Mouse (Mus musculus): ENCODE data around the gene Thrap3.

Thrap3 gene

GRCm38 (mm10) chr4:126145396-126145795 is 57.2 kb downstream of the Thrap3 start:
- DNase-seq (ENCODE audit: low spot score), result no peak

- no peak for DNase-seq (ENCODE audit: low spot score)
These were observed 61.5 kb downstream of the Thrap3 start for GRCm38 (mm10) chr4:126141021-126141420.

- no peak for DNase-seq (ENCODE audit: low spot score)
These were observed 64.8 kb downstream of the Thrap3 start for GRCm38 (mm10) chr4:126137773-126138172.

DNA sequence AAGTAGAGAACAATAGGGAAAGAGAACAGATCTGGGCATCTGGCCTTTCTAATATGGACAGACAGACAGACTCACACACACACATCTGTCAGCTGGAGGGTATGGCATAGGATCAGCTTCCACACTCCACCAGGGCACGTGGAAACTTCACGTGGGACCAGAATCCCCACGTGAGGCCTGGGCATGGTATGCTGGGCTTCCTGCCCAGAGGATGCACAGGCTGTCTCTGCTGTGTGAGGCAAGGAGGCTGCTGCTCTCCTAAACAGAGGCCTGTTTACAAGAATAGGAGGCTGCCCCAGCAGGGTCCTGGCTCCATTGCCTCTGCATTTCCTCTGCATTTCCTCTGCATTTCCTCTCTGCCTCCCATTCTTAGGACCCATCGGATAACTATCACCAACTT is 67.9 kb downstream of the Thrap3 start:
- DNase-seq (ENCODE audit: low spot score), result no peak

DNA sequence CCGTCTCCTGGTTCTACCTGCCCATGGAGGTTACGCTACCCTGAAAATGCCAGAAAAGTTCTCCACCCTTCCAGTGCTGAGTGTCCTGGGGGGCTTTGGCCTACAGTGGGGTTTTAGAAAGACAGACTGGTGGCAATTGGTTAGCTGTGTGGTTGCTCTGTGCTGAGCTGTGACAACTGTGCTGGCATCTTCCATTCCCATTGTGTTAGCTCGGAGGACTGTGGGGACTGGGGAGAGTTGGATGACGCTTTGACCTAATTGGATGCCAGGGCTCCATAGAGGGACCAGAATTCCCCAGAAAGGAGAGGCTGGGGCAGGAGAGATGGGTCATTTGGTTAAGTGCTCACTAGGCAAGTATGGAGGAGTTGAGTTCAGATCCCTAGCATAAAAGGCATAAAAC is 68.3 kb downstream of the Thrap3 start:
- DNase-seq (ENCODE audit: low spot score), result no peak

DNA sequence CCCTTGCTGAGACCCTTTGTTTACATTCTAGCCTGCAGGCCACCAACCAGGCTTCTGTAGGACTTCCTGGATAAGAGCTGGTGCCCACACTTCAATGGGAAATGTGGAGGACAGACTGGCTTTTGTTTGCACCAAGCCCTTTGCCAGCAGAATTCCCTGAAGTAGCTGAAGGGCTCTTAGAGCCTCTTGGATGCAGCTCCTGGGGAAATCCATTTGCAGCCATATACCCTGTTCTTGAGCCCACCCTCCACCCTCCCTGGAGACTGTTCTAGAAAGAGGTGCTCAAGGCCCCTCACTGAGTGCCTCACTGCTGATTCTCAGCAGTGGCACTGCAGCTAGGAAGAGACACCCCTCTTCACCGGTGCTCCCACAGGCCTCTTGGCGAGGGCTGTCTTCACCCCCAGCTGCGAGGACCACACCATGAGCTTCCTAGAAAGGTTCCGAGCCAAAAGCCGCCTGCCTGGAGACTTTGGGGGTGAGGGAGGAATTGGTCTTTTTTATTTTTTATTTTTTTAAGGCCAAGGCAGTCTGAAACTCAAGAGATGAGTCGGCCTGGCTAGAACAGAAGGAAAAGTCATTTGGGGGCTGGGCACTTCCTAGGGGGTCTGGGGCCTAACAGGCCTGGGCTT is 69.8 kb downstream of the Thrap3 start:
- DNase-seq (ENCODE audit: low spot score), result no peak

GRCm38 (mm10) chr4:126131290-126132121 is 71.1 kb downstream of the Thrap3 start:
- peak; percentile 71 for DNase-seq (ENCODE audit: low spot score)

GRCm38 (mm10) chr4:126130502-126130901 is 72.1 kb downstream of the Thrap3 start:
- DNase-seq (ENCODE audit: low spot score), result peak; percentile 36

GRCm38 (mm10) chr4:126123309-126124040 is 79.1 kb downstream of the Thrap3 start:
- DNase-seq (ENCODE audit: low spot score), result no peak

GRCm38 (mm10) chr4:126120506-126120905 is 82.1 kb downstream of the Thrap3 start:
- no peak for DNase-seq (ENCODE audit: low spot score)

DNA sequence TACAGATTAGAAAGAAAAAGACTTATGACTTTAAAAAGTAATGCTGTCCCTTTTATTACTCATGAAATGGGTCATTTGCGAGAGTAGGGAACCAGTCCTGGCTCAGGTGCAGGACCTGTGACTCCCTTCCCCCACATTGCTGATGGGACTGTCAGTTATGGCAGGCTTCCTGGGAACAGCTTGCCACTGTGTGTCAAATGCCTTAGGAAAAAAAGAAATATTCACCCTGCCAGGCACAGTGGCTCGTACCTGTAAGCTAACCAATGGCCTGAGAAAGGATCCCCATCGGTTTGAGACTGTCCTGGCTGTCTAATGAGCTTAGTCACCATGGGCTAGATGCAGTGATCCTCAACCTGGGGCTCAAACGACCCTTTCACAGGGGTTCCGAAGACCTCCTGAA is 82.5 kb downstream of the Thrap3 start:
- no peak for DNase-seq (ENCODE audit: low spot score)

DNA sequence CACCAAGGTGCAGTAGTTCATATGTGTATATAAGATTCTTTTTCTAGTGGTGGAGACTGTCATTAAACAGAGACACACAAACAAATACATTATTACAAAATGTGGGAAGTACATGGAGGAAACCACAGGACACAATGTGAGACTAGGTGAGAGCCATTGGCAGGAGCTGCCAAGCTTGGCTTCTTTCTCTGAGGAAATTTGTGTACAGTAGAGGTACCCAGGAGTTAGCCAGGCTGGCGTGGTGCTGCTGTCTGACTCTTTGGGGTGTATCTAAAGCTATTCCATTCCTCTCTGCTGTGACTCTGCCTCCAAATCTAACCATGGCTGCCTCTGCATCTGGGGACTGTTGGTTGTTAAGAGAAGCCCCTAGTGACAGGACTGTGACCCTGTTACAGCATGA is 83.5 kb downstream of the Thrap3 start:
- DNase-seq (ENCODE audit: low spot score), result no peak

- no peak for DNase-seq (ENCODE audit: low spot score)
These were observed 83.9 kb downstream of the Thrap3 start for GRCm38 (mm10) chr4:126118651-126119050.

DNA sequence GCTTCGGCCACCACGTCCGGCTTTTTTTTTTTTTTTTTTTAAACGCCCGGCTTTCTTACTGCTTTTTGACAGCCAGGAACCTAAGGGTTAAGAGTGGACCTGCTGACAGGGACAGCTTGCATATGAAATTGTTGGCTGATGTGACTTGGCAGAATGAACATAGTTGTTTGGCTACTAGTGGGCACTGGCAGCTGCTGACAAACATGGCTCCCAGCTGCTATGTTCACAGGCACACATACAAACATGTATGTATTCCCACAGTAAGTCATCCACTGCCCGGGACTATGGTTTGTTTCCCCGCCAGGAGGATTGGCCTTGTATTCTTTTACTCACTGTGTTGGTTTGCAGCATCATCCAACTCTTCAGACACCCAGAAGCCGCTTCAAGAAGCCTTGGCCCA is 85.4 kb downstream of the Thrap3 start:
- no peak for DNase-seq (ENCODE audit: low spot score)

DNA sequence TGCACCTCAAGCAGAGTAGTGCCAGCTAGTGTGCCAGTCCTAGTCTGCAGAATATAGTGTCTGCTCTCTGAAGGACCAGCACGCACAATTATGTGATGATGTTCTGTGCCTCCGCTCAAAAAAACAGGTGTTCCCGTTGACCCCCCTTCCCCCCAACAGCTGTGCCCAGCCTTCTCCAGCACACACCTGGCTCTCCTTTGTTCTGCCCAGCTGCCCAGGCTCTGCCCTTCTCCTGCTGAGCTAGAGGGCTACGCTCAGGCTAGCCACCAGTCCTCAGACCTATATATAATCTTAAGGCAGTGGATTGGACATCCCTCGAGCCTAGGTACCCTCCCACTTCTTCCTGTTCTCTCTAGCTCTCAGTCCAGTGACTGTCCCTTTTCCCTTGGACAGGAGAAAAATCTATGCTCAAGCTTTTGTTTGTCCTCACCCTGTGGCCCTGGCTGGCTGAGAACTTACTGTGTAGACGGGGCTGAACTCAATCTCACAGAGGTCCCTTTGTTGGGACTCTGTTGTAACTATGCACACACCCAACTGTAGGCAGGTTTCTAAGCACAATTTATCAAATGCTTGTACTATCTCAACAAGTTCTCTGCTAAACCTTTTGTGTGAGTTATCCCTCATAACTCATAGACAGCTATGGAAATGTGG is 86.6 kb downstream of the Thrap3 start:
- no peak for DNase-seq (ENCODE audit: low spot score)

GRCm38 (mm10) chr4:126115411-126115810 is 87.1 kb downstream of the Thrap3 start:
- DNase-seq (ENCODE audit: low spot score), result no peak

All from embryo, embryonic 10.5 days (tissue).